Mouse (Mus musculus): ENCODE measurements around the gene Hesx1. TPM values are rescaled to one million over a fixed set of nuclear protein-coding genes. Genes with fewer than 3 reads are reported as not detected.

Gene Hesx1
- polyA plus RNA-seq, 1 experiment from 2014 or later, result 0.37 TPM

DNA sequence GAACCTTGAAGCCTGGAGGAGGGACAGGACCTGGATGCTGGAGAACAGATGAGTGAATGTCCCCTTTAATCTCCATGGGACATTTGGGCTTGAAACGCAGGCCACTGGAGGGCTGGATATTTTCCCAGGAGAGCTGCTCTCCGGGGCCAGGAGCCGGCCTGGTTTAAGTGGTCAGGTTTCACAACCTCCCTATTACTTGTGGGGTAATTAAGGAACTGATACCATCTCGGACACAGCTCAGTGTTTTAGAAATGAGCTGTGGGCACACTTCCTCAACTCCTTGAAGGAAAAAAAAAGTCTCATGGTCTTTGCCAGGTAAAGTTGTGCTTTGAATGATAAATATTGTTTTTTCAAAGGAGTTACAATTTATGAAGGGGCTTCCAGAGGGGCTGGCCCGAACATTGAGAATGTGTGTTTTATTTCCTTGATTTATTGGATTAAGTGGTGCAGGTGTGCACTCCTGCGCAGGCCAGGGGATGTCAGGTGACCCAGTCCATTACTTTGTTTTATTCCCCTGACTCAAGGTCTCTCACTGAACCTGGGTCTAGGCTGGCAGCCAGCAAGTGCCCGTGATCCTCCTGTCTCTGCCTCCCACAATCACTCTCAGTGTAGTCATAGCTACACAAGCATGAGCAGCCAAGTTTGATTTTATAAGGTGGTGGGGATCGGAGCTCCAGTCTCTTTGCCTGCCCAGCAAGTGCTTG is 48.2 kb downstream of the Hesx1 start:
- Histone ChIP-seq H3K9ac (ENCODE audit: low read length) (no peak overlapping the region), H3K4me1 (replicated peaks; ENCODE audit: control insufficient read depth, insufficient read depth, low read length) (peaks cover 47% of the 10 kb centered on the region), H3K36me3 (ENCODE audit: control insufficient read depth, insufficient read depth, low read length) (no peaks in the 10 kb centered on the region), H3K4me2 (ENCODE audit: low read length) (no peak overlapping the region), H3K27me3 (replicated peaks; ENCODE audit: control insufficient read depth, insufficient read depth, low read length) (no peaks in the 10 kb centered on the region), H3K9me3 (ENCODE audit: control insufficient read depth, low read length) (no peaks in the 10 kb centered on the region), H3K27ac (ENCODE audit: low read depth) (no peak overlapping the region), H3K4me3 (ENCODE audit: low read depth, low read length) (no peak overlapping the region)
- ATAC-seq (replicated peaks; ENCODE audit: low FRiP score, low TSS enrichment, low read depth) (no peak), DNase-seq (ENCODE audit: low spot score) (no peak)
- 49% methylated on average over 8 of the region's 8 CpGs for WGBS

DNA sequence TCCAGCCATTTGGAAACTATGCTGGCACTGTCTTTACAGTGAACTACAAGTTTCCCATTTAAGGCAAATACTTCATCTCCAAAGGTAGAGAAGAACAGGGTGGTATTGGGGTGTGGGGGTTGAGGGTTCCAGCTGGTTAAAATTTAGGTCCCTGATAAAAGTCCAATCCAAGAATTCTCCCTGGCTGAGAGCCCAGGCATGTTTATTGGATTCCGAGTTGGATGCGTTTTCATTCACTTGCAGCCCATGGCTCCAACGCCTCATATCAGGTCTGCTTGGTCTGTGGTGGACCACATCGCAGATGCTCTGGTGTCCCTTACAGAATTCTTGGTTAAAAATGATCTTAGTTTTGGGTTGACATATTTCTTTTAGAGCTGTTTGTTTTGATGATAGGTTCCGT is 49.2 kb downstream of the Hesx1 start:
- Histone ChIP-seq H3K27me3 (replicated peaks; ENCODE audit: control insufficient read depth, insufficient read depth, low read length) (no peaks in the 10 kb centered on the region), H3K4me2 (ENCODE audit: low read length) (no peak overlapping the region), H3K36me3 (ENCODE audit: control insufficient read depth, insufficient read depth, low read length) (no peaks in the 10 kb centered on the region), H3K4me1 (replicated peaks; ENCODE audit: control insufficient read depth, insufficient read depth, low read length) (peaks cover 49% of the 10 kb centered on the region), H3K4me3 (ENCODE audit: low read depth, low read length) (no peak overlapping the region), H3K9me3 (ENCODE audit: control insufficient read depth, low read length) (no peaks in the 10 kb centered on the region), H3K9ac (ENCODE audit: low read length) (no peak overlapping the region), H3K27ac (ENCODE audit: low read depth) (peak overlapping the region; percentile 77; the same call in 1 of the 2 replicates)
- ATAC-seq (replicated peaks; ENCODE audit: low FRiP score, low TSS enrichment, low read depth) (no peak), DNase-seq (ENCODE audit: low spot score) (no peak)
- 47% methylated on average over 5 of the region's 5 CpGs for WGBS

DNA sequence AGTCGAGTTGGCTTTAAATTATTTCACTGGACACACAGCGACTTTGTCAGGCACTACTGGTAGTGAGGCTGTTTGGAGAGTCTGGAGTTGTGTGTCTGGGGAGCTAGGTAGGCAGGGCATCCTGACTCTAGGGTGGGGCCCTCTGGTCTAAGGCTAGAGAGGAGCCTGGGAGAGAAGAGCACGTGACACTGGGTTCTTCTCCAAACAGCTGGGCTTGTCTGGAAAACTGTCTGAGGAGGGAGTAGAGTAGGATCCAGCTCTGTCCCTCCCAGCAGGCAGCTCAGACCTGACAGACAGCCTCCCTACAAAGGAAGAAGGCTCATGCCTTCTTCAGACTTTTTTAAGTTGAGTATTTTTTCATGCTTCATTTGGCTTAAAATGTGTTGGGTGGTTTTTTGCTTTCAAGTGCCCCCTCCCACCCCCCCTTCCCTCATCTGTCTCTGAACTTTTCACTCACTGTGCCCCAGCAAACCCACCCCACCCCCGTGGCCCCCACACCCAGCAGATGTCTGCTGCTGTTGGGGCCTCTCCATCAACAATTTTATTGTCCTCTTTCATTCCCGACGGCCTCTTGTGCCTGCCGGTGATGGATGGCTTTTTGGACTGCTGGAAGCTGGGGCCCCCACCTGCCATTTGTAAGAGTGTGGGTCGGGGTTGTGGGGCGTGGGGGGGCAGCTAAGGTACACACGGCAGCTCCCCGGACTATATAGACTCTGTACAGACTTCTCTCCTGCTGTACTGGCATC is 50.2 kb downstream of the Hesx1 start:
- WGBS, result 3% methylated on average over 11 of the region's 11 CpGs
- H3K9me3 ChIP-seq (ENCODE audit: control insufficient read depth, low read length), result no peaks in the 10 kb centered on the region
- ATAC-seq (replicated peaks; ENCODE audit: low FRiP score, low TSS enrichment, low read depth), result peak; percentile 63
- no peak for DNase-seq (ENCODE audit: low spot score)
- no peaks in the 10 kb centered on the region for H3K27me3 ChIP-seq (replicated peaks; ENCODE audit: control insufficient read depth, insufficient read depth, low read length)
- H3K27ac ChIP-seq (ENCODE audit: low read depth), result peak overlapping the region; percentile 77
- no peaks in the 10 kb centered on the region for H3K36me3 ChIP-seq (ENCODE audit: control insufficient read depth, insufficient read depth, low read length)
- H3K4me3 ChIP-seq (ENCODE audit: low read depth, low read length), result no peak overlapping the region
- H3K4me2 ChIP-seq (ENCODE audit: low read length), result peak overlapping the region; percentile 29
- H3K9ac ChIP-seq (ENCODE audit: low read length), result no peak overlapping the region
- peaks cover 54% of the 10 kb centered on the region for H3K4me1 ChIP-seq (replicated peaks; ENCODE audit: control insufficient read depth, insufficient read depth, low read length)

DNA sequence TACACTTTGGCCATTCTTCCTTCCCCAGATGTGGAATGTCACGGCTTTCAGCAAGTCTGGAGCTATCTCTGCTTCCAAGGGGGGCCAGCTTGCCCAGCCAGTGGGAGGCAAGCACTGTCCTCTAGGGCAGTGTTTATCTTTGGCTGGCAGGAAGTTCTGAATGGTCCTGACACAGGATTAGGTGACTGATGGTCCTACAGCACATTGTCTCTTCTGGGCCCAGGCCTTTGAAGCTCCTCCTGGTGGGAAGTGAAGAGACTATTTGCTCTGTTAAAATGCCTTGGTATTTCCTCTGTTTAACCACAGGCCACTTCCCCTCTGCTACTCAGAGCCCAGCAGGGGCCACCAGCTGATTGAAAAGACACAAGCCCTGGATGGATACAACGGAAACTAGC is 50.7 kb downstream of the Hesx1 start:
- ATAC-seq (replicated peaks; ENCODE audit: low FRiP score, low TSS enrichment, low read depth) (0 out of 2 replicates have a peak, but pooled peaks have one; percentile 33), DNase-seq (ENCODE audit: low spot score) (no peak)
- Histone ChIP-seq H3K27ac (ENCODE audit: low read depth) (peak overlapping the region; percentile 77), H3K4me2 (ENCODE audit: low read length) (peak overlapping the region; percentile 29), H3K4me1 (replicated peaks; ENCODE audit: control insufficient read depth, insufficient read depth, low read length) (peaks cover 52% of the 10 kb centered on the region), H3K36me3 (ENCODE audit: control insufficient read depth, insufficient read depth, low read length) (no peaks in the 10 kb centered on the region), H3K27me3 (replicated peaks; ENCODE audit: control insufficient read depth, insufficient read depth, low read length) (no peaks in the 10 kb centered on the region), H3K9me3 (ENCODE audit: control insufficient read depth, low read length) (no peaks in the 10 kb centered on the region), H3K9ac (ENCODE audit: low read length) (no peak overlapping the region), H3K4me3 (ENCODE audit: low read depth, low read length) (no peak overlapping the region)
- WGBS, result 19% methylated on average over 2 of the region's 2 CpGs

DNA sequence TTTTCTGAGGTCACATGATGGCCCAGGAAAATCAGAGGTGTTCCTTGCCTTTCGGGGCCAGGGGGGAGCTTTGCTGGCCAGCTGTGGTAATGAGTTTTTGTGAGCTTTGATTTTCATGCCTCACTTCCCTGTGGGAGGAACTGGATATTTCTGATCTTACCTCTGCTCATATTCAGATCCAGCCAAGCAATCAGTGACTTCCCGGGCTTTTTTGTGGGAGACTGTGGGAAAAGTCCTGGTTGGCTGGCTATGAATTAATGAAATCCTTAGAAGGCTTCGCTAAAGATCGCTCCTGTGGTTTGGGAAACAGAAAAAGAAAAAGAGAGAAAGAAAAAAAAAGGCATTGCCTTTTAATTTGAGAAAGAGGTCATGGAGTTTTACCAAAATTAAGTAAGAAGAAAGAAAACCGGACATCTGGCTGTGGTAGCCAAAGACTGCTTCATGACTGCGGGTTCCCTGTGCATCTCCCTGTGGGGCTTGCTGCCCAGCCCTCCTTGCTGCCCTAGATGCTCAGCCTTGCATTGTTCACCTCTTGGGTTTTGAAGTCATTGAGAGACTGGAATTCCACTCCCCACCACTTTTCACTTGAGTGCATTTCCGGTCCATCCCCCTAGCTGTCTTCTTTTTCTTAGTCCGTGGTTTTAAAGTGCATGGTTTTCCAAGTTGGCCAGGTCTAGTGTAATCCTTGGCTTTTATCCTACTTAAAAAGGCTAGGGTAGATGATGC is 54.2 kb downstream of the Hesx1 start:
- DNase-seq (ENCODE audit: low spot score) (no peak), ATAC-seq (replicated peaks; ENCODE audit: low FRiP score, low TSS enrichment, low read depth) (no peak)
- Histone ChIP-seq H3K27ac (ENCODE audit: low read depth) (no peak overlapping the region), H3K9me3 (ENCODE audit: control insufficient read depth, low read length) (no peaks in the 10 kb centered on the region), H3K4me1 (replicated peaks; ENCODE audit: control insufficient read depth, insufficient read depth, low read length) (peaks cover 49% of the 10 kb centered on the region), H3K4me3 (ENCODE audit: low read depth, low read length) (no peak overlapping the region), H3K9ac (ENCODE audit: low read length) (no peak overlapping the region), H3K27me3 (replicated peaks; ENCODE audit: control insufficient read depth, insufficient read depth, low read length) (no peaks in the 10 kb centered on the region), H3K4me2 (ENCODE audit: low read length) (no peak overlapping the region), H3K36me3 (ENCODE audit: control insufficient read depth, insufficient read depth, low read length) (no peaks in the 10 kb centered on the region)
- WGBS, result 73% methylated on average over 8 of the region's 8 CpGs

DNA sequence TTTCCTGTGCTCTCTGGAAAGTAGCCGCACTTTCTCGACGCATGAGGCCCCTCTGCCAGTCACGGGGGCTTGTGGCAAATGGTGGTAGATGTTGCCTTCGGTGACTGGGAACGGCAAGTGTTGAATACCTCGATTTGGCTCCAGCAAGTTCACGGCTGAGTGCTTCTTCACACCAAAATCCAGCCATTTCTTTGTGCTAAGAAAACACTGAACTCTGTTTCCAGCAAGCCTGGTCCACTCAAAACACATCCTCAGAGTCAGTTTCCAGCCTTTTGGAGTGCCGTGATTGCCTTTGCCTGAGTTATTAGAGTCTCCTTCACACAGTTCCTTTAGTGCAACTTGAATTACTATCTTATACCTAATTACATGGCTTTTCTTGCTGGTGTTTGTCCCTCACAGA is 55.8 kb downstream of the Hesx1 start:
- H3K27me3 ChIP-seq (replicated peaks; ENCODE audit: control insufficient read depth, insufficient read depth, low read length), result no peaks in the 10 kb centered on the region
- no peak for ATAC-seq (replicated peaks; ENCODE audit: low FRiP score, low TSS enrichment, low read depth)
- 55% methylated on average over 9 of the region's 9 CpGs for WGBS
- H3K4me1 ChIP-seq (replicated peaks; ENCODE audit: control insufficient read depth, insufficient read depth, low read length), result peaks cover 32% of the 10 kb centered on the region
- no peak overlapping the region for H3K4me3 ChIP-seq (ENCODE audit: low read depth, low read length)
- no peaks in the 10 kb centered on the region for H3K36me3 ChIP-seq (ENCODE audit: control insufficient read depth, insufficient read depth, low read length)
- no peak for DNase-seq (ENCODE audit: low spot score)
- no peak overlapping the region for H3K4me2 ChIP-seq (ENCODE audit: low read length)
- H3K9me3 ChIP-seq (ENCODE audit: control insufficient read depth, low read length), result no peaks in the 10 kb centered on the region
- no peak overlapping the region for H3K9ac ChIP-seq (ENCODE audit: low read length)
- no peak overlapping the region for H3K27ac ChIP-seq (ENCODE audit: low read depth)

DNA sequence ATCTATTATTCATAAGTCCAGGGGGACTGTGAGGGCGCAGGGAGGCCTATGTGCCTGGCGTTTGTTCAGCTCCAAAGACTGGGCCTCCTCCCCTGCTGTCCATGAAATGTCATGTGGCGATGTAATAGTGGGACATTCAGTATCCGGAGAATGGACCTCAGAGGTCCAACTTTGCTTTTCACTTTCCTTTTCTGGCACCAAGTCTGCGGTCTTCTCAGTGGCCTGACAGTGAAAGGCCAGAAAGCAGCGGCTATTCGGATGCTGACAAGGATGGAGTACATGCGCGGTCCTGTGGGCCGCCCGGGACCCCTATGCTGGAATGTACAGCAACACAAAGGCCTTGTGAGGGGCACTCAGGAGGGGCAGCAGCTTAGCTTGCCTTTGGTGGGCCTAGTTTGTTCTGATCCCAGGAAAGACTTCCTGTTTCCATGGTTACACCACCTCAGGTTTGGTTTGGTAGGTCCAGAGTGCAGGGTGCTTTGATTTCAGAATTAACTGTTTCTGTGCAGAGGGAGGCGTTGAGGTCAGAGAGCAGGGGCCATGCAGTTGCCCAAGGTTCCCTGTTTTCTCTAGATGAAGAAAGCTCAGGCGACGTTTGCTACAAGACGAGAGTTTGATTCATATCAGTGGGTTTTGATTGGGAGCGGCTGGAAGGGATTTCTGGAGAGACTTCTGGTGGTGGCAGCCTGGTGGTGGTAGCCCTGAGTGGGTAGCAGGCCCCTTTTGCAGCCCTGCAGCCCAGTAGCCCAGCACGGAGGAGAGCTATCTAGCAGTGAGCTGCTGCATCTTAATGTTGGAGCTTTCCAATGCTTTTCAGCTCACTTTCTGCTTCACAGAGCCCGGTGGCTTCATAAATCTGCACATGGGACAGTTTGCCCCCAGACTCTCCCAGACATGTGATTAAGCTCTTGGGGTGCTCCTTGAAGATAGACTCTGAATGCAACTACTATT is 56.6 kb downstream of the Hesx1 start:
- 48% methylated on average over 18 of the region's 18 CpGs for WGBS
- Histone ChIP-seq H3K4me3 (ENCODE audit: low read depth, low read length) (no peak overlapping the region), H3K36me3 (ENCODE audit: control insufficient read depth, insufficient read depth, low read length) (no peaks in the 10 kb centered on the region), H3K9me3 (ENCODE audit: control insufficient read depth, low read length) (no peaks in the 10 kb centered on the region), H3K27ac (ENCODE audit: low read depth) (no peak overlapping the region; the same call in 1 of the 2 replicates), H3K4me2 (ENCODE audit: low read length) (no peak overlapping the region), H3K27me3 (replicated peaks; ENCODE audit: control insufficient read depth, insufficient read depth, low read length) (no peaks in the 10 kb centered on the region), H3K4me1 (replicated peaks; ENCODE audit: control insufficient read depth, insufficient read depth, low read length) (peaks cover 27% of the 10 kb centered on the region), H3K9ac (ENCODE audit: low read length) (no peak overlapping the region)
- DNase-seq (ENCODE audit: low spot score) (no peak), ATAC-seq (replicated peaks; ENCODE audit: low FRiP score, low TSS enrichment, low read depth) (no peak; the same call in 1 of the 2 replicates)

DNA sequence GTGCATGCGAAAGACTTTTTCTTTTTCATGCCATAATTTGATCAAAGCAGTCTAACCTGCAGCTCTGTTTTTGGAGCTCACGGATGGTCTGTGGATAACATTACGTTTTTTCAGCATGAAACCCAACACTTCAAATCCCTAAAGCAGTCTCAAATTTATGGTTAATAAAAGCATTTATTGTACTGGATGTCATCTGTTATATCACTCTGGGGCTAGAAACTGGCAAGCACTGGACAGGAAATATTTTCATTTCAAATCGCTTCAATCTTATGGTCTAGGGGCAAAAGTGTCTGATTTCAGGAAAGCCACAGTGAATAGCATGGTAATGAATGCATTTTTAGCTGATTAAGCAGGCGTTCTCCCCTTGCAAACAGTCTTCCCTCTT is 57.3 kb downstream of the Hesx1 start:
- H3K4me2 ChIP-seq (ENCODE audit: low read length), result no peak overlapping the region
- H3K4me1 ChIP-seq (replicated peaks; ENCODE audit: control insufficient read depth, insufficient read depth, low read length), result peaks cover 25% of the 10 kb centered on the region
- H3K9ac ChIP-seq (ENCODE audit: low read length), result no peak overlapping the region
- no peaks in the 10 kb centered on the region for H3K9me3 ChIP-seq (ENCODE audit: control insufficient read depth, low read length)
- ATAC-seq (replicated peaks; ENCODE audit: low FRiP score, low TSS enrichment, low read depth) (no peak), DNase-seq (ENCODE audit: low spot score) (no peak)
- WGBS, result 55% methylated on average over 5 of the region's 5 CpGs
- H3K36me3 ChIP-seq (ENCODE audit: control insufficient read depth, insufficient read depth, low read length), result no peaks in the 10 kb centered on the region
- H3K27me3 ChIP-seq (replicated peaks; ENCODE audit: control insufficient read depth, insufficient read depth, low read length), result no peaks in the 10 kb centered on the region
- no peak overlapping the region; the same call in 1 of the 2 replicates for H3K27ac ChIP-seq (ENCODE audit: low read depth)
- H3K4me3 ChIP-seq (ENCODE audit: low read depth, low read length), result no peak overlapping the region
